Mouse (Mus musculus): ENCODE measurements around the gene Srxn1.

GRCm38 (mm10) chr2:152106597-152106996 is 1.3 kb downstream of the Srxn1 start:
- TF ChIP-seq CTCF (IDR thresholded peaks at IDR 0.05; ENCODE audit: low read depth) = no peak
- no peak for TF ChIP-seq EP300 (optimal IDR thresholded peaks at IDR 0.05)
